Mouse (Mus musculus) embryonic facial prominence, embryonic 15.5 days (tissue): ENCODE data around the gene Aloxe3. TPM values are rescaled to one million over a fixed set of nuclear protein-coding genes. Genes with fewer than 3 reads are reported as not detected.

Experiments used
- ATAC-seq: fragments of 200-750 bp; cut with Nextera tagmentation; 2 replicates; pipeline ENCODE4 v1.8.0; 2017; ENCODE audit warnings: low read depth, moderate TSS enrichment; ENCODE audit not compliant: insufficient number of reproducible peaks, low FRiP score, low TSS enrichment
- H3K27ac ChIP-seq: fragments of 300-500 bp; sonication (generic); replicated peaks from 2 replicates; pipeline ENCODE4 v1.5.1; 2015; ENCODE audit warnings: mild to moderate bottlenecking, inconsistent platforms
- H3K27me3 ChIP-seq: fragments of 300-500 bp; sonication (generic); 2 replicates; pipeline ENCODE4 v1.6.1; 2015; ENCODE audit warnings: inconsistent platforms
- H3K36me3 ChIP-seq: fragments of 300-500 bp; sonication (generic); 2 replicates; pipeline ENCODE4 v1.6.1; 2015; ENCODE audit warnings: mild to moderate bottlenecking, inconsistent platforms
- H3K4me1 ChIP-seq: fragments of 300-500 bp; sonication (generic); 2 replicates; pipeline ENCODE4 v1.6.1; 2015; ENCODE audit warnings: inconsistent platforms
- H3K4me2 ChIP-seq: fragments of 300-500 bp; sonication (generic); replicated peaks from 2 replicates; pipeline ENCODE4 v1.6.1; 2015; ENCODE audit warnings: mild to moderate bottlenecking, inconsistent platforms
- H3K4me3 ChIP-seq: fragments of 300-500 bp; sonication (generic); replicated peaks from 2 replicates; pipeline ENCODE4 v1.5.1; 2015; ENCODE audit warnings: mild to moderate bottlenecking, inconsistent platforms
- H3K9ac ChIP-seq: fragments of 300-500 bp; sonication (generic); 2 replicates; pipeline ENCODE4 v1.6.1; 2015; ENCODE audit warnings: inconsistent platforms
- H3K9me3 ChIP-seq: fragments of 300-500 bp; sonication (generic); replicated peaks from 2 replicates; pipeline ENCODE4 v1.6.1; 2016; ENCODE audit warnings: inconsistent platforms
- WGBS: fragments of 180-500 bp; shearing (Covaris S2); methylation state at CpG from one replicate; pipeline ENCODE4 v1.1.7; 2015; 5-methylcytosine and 5-hydroxymethylcytosine counted together
- polyA plus RNA-seq: library from polyadenylated mRNA; unstranded; fragments of >200 nt; fragmentation: Nextera tagmentation; extraction: Ambion mirVana; gene quantifications from 2 replicates; pipeline ENCODE4 v1.2.1, GENCODE M21; 2015

The Aloxe3 gene
- polyA plus RNA-seq, 1 experiment from 2014 or later: 8.9 TPM

GRCm38 (mm10) chr11:69151004-69151403, 25.3 kb downstream of the Aloxe3 start:
- H3K4me3 ChIP-seq: peak overlapping the region; percentile 32
- no peaks in the 10 kb centered on the region for H3K9me3 ChIP-seq
- H3K27me3 ChIP-seq: peaks cover 10% of the 10 kb centered on the region; the same call in 1 of the 2 replicates
- peak overlapping the region; percentile 53 for H3K4me2 ChIP-seq
- H3K9ac ChIP-seq: no peak overlapping the region
- H3K36me3 ChIP-seq: no peaks in the 10 kb centered on the region
- no peak overlapping the region for H3K27ac ChIP-seq
- peaks cover 11% of the 10 kb centered on the region for H3K4me1 ChIP-seq
- 24% methylated on average over 6 of the region's 6 CpGs for WGBS
- ATAC-seq: no peak

- ATAC-seq: no peak
- Histone ChIP-seq H3K9me3 (no peaks in the 10 kb centered on the region), H3K9ac (no peak overlapping the region), H3K4me1 (peaks cover 18% of the 10 kb centered on the region), H3K4me2 (no peak overlapping the region), H3K27ac (no peak overlapping the region), H3K36me3 (no peaks in the 10 kb centered on the region), H3K27me3 (peaks cover 33% of the 10 kb centered on the region), H3K4me3 (no peak overlapping the region)
- 74% methylated on average over 8 of the region's 8 CpGs for WGBS
These were observed 28.1 kb downstream of the Aloxe3 start for GRCm38 (mm10) chr11:69153831-69154230.

- Histone ChIP-seq H3K4me3 (no peak overlapping the region), H3K27ac (no peak overlapping the region), H3K4me1 (peaks cover 18% of the 10 kb centered on the region), H3K4me2 (no peak overlapping the region), H3K9me3 (no peaks in the 10 kb centered on the region), H3K9ac (no peak overlapping the region), H3K27me3 (peaks cover 37% of the 10 kb centered on the region), H3K36me3 (no peaks in the 10 kb centered on the region)
- no peak for ATAC-seq
- 66% methylated on average over 1 of the region's 1 CpGs for WGBS
These were observed 29.7 kb downstream of the Aloxe3 start for GRCm38 (mm10) chr11:69155351-69155750.

GRCm38 (mm10) chr11:69156800-69157199, 31.1 kb downstream of the Aloxe3 start, which contains the start of gene Alox12b:
TSS of gene Alox12b (plus strand) at chr11:69156989.
- no peaks in the 10 kb centered on the region for H3K9me3 ChIP-seq
- peaks cover 7% of the 10 kb centered on the region for H3K4me1 ChIP-seq
- H3K9ac ChIP-seq: no peak within 1 kb of the TSS
- no peak for ATAC-seq
- 3% methylated on average over 18 of the region's 18 CpGs for WGBS
- H3K4me2 ChIP-seq: peak within 1 kb of the TSS; percentile 40
- H3K36me3 ChIP-seq: no peaks in the 10 kb centered on the region
- H3K4me3 ChIP-seq: peak within 1 kb of the TSS; percentile 12
- H3K27ac ChIP-seq: no peak within 1 kb of the TSS
- H3K27me3 ChIP-seq: peaks cover 41% of the 10 kb centered on the region

GRCm38 (mm10) chr11:69169313-69169712, 43.6 kb downstream of the Aloxe3 start:
- H3K4me3 ChIP-seq: no peak overlapping the region
- 0 out of 2 replicates have a peak, but pooled peaks cover 2% of the 10 kb centered on the region for H3K27me3 ChIP-seq
- WGBS: 74% methylated on average over 12 of the region's 12 CpGs
- H3K4me2 ChIP-seq: no peak overlapping the region
- H3K4me1 ChIP-seq: no peaks in the 10 kb centered on the region; the same call in 1 of the 2 replicates
- no peak overlapping the region for H3K9ac ChIP-seq
- no peaks in the 10 kb centered on the region for H3K36me3 ChIP-seq
- no peak overlapping the region for H3K27ac ChIP-seq
- ATAC-seq: no peak
- no peaks in the 10 kb centered on the region for H3K9me3 ChIP-seq

GRCm38 (mm10) chr11:69171626-69172025, 45.9 kb downstream of the Aloxe3 start:
- whole genome bisulfite sequencing: 21% methylated on average over 7 of the region's 7 CpGs

GRCm38 (mm10) chr11:69172606-69173005, 46.9 kb downstream of the Aloxe3 start:
- no peaks in the 10 kb centered on the region; the same call in 1 of the 2 replicates for H3K4me1 ChIP-seq
- no peak overlapping the region for H3K4me3 ChIP-seq
- H3K36me3 ChIP-seq: no peaks in the 10 kb centered on the region
- H3K9ac ChIP-seq: no peak overlapping the region
- ATAC-seq: no peak
- no peaks in the 10 kb centered on the region for H3K9me3 ChIP-seq
- 83% methylated on average over 2 of the region's 2 CpGs for WGBS
- no peak overlapping the region for H3K27ac ChIP-seq
- H3K4me2 ChIP-seq: no peak overlapping the region
- no peaks in the 10 kb centered on the region for H3K27me3 ChIP-seq

More at GRCm38 (mm10) chr11:69171626-69172025, 45.9 kb downstream of the Aloxe3 start:
- no peak overlapping the region for H3K4me2 ChIP-seq
- no peaks in the 10 kb centered on the region for H3K36me3 ChIP-seq
- no peaks in the 10 kb centered on the region for H3K9me3 ChIP-seq
- H3K9ac ChIP-seq: no peak overlapping the region
- no peak overlapping the region for H3K4me3 ChIP-seq
- H3K27me3 ChIP-seq: no peaks in the 10 kb centered on the region
- no peaks in the 10 kb centered on the region; the same call in 1 of the 2 replicates for H3K4me1 ChIP-seq
- H3K27ac ChIP-seq: no peak overlapping the region
- no peak for ATAC-seq

- Histone ChIP-seq H3K4me3 (no peak overlapping the region), H3K4me2 (no peak overlapping the region), H3K36me3 (no peaks in the 10 kb centered on the region), H3K9me3 (no peaks in the 10 kb centered on the region), H3K27ac (no peak overlapping the region), H3K4me1 (no peaks in the 10 kb centered on the region; the same call in 1 of the 2 replicates), H3K9ac (no peak overlapping the region), H3K27me3 (no peaks in the 10 kb centered on the region)
- ATAC-seq: no peak
- WGBS: 81% methylated on average over 7 of the region's 7 CpGs
These were observed 49.0 kb downstream of the Aloxe3 start for GRCm38 (mm10) chr11:69174722-69175121.

- H3K27ac ChIP-seq: no peak overlapping the region
- 76% methylated on average over 3 of the region's 3 CpGs for WGBS
- no peaks in the 10 kb centered on the region for H3K27me3 ChIP-seq
- ATAC-seq: no peak
- H3K4me1 ChIP-seq: no peaks in the 10 kb centered on the region
- H3K4me2 ChIP-seq: no peak overlapping the region
- no peaks in the 10 kb centered on the region for H3K36me3 ChIP-seq
- H3K9ac ChIP-seq: no peak overlapping the region
- H3K9me3 ChIP-seq: no peaks in the 10 kb centered on the region
- no peak overlapping the region for H3K4me3 ChIP-seq
These were observed 52.8 kb downstream of the Aloxe3 start for GRCm38 (mm10) chr11:69178525-69178924.

GRCm38 (mm10) chr11:69179512-69179911, 53.8 kb downstream of the Aloxe3 start:
- no peak overlapping the region for H3K9ac ChIP-seq
- H3K27me3 ChIP-seq: no peaks in the 10 kb centered on the region
- no peak for ATAC-seq
- no peaks in the 10 kb centered on the region for H3K4me1 ChIP-seq
- H3K4me2 ChIP-seq: no peak overlapping the region
- H3K4me3 ChIP-seq: no peak overlapping the region
- H3K27ac ChIP-seq: no peak overlapping the region
- 46% methylated on average over 3 of the region's 3 CpGs for WGBS
- H3K9me3 ChIP-seq: no peaks in the 10 kb centered on the region
- H3K36me3 ChIP-seq: no peaks in the 10 kb centered on the region

GRCm38 (mm10) chr11:69180120-69180519, 54.4 kb downstream of the Aloxe3 start:
- H3K9me3 ChIP-seq: no peaks in the 10 kb centered on the region

GRCm38 (mm10) chr11:69185031-69185430, 59.3 kb downstream of the Aloxe3 start:
- H3K27ac ChIP-seq: no peak overlapping the region
- H3K4me2 ChIP-seq: no peak overlapping the region
- H3K27me3 ChIP-seq: no peaks in the 10 kb centered on the region
- no peaks in the 10 kb centered on the region for H3K4me1 ChIP-seq
- no peaks in the 10 kb centered on the region for H3K36me3 ChIP-seq
- H3K9ac ChIP-seq: no peak overlapping the region
- no peak overlapping the region for H3K4me3 ChIP-seq
- no peak for ATAC-seq
- no peaks in the 10 kb centered on the region for H3K9me3 ChIP-seq
- WGBS: 69% methylated on average over 5 of the region's 5 CpGs

More at GRCm38 (mm10) chr11:69180120-69180519, 54.4 kb downstream of the Aloxe3 start:
- ATAC-seq: no peak
- Histone ChIP-seq H3K4me1 (no peaks in the 10 kb centered on the region), H3K4me3 (no peak overlapping the region), H3K36me3 (no peaks in the 10 kb centered on the region), H3K4me2 (no peak overlapping the region), H3K27ac (no peak overlapping the region), H3K27me3 (no peaks in the 10 kb centered on the region), H3K9ac (no peak overlapping the region)
- WGBS: 82% methylated on average over 4 of the region's 4 CpGs
